Mouse (Mus musculus) cerebellum, adult 9-11 months (tissue): ENCODE results near the gene Ifna4.
A peak's percentile ranks its signal among the peaks of the same experiment; 100 is the strongest.
"Not testable (repeated sequence)": the region's sequence is repeated elsewhere in the genome, so short reads cannot be mapped to it uniquely, and the experiment has no call there.

Experiments used
- DNase-seq: peaks from one replicate; pipeline ENCODE4 v3.0.0; 2022

The Ifna4 gene

DNA sequence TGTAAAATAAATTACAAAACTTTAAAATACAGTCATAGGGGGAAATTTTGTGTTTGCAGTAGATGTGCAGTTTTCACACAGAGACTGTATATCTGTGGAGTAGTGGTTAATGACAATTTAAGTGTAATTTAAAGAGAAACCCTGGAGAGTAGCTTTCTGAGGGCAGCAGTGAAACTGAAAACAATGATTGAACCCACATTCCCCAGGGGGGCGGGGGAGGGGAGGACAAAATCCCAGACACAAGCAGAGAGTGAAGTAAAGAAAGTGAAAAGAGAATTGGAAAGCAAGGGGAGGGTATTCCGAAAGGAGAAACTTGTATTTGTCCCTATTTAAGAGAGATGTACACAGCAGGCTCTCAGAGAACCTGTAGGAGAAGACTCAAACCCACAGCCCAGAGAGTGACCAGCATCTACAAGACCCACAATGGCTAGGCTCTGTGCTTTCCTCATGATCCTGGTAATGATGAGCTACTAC is at the start of gene Ifna4:
Ifna4 (plus strand) TSS at position 424 of the 474 bp plus-strand sequence.
- no peak for DNase-seq

DNA sequence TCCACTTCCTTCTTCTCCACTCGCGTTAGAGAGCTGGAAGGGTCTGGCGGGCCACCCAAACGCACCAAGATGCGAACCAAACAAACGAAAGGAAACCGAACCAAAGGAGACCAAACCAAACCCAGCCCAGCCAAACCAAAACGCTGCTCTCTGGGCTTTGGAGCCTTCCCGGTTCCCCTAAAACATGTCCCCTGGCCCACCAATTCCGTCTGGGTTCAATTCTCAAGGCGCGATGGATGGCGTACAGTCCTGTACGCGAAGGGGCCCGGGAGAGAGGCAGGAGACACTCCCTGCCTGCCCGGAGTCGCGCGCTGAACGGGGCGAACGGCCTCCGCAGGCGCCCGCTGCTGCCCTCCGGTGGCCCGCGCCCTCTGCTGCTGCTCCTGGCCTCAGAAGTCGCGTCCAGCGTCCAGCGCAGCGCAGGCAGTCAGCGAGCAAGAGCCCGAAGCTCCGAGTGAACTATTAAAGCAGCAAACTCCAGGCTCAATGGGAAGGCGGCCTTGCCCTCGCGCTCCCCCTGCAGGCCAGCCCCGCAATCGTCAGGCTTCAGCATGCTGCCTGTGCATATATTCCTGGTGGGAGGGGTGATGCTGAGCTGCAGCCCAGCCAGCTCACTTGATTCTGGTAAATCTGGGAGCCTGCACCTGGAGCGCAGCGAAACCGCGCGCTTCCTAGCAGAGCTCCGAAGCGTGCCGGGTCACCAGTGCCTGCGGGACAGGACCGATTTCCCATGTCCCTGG is 47.6 kb upstream of the Ifna4 start, which contains the start of gene Gm13275:
Gm13275 (plus strand) TSS at position 552 of the 740 bp plus-strand sequence.
- DNase-seq, result peak; percentile 82

DNA sequence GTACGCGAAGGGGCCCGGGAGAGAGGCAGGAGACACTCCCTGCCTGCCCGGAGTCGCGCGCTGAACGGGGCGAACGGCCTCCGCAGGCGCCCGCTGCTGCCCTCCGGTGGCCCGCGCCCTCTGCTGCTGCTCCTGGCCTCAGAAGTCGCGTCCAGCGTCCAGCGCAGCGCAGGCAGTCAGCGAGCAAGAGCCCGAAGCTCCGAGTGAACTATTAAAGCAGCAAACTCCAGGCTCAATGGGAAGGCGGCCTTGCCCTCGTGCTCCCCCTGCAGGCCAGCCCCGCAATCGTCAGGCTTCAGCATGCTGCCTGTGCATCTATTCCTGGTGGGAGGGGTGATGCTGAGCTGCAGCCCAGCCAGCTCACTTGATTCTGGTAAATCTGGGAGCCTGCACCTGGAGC is 44.6 kb upstream of the Ifna4 start, which contains the start of gene Gm13279:
Gm13279 (plus strand) TSS at position 301 of the 400 bp plus-strand sequence.
- not testable (repeated sequence) for DNase-seq

DNA sequence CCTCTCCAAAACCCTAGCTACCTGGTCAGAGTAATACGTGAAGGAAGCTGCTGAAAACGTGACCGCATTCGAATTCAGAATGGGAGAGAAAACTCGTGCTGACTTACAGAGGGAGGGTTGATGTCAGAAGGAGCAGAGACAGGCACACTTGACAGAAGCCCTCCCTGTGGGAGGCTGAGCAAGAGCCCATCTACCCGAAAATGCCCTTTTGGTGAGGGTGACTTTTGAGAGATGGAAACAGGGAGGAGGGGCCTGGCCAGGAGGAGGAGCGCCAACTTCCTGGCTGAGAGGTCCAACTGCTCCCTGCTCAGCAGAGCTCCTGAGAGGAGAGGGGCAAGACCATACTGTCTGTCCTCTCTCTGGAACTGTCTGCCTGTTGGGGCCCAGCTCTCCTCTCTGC is 42.3 kb upstream of the Ifna4 start, which contains the start of gene Gm13285:
Gm13285 (plus strand) TSS at position 301 of the 400 bp plus-strand sequence.
- not testable (repeated sequence) for DNase-seq

DNA sequence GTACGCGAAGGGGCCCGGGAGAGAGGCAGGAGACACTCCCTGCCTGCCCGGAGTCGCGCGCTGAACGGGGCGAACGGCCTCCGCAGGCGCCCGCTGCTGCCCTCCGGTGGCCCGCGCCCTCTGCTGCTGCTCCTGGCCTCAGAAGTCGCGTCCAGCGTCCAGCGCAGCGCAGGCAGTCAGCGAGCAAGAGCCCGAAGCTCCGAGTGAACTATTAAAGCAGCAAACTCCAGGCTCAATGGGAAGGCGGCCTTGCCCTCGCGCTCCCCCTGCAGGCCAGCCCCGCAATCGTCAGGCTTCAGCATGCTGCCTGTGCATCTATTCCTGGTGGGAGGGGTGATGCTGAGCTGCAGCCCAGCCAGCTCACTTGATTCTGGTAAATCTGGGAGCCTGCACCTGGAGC is 38.7 kb upstream of the Ifna4 start, which contains the start of gene Gm13287:
Gm13287 (plus strand) TSS at position 301 of the 400 bp plus-strand sequence.
- not testable (repeated sequence) for DNase-seq

DNA sequence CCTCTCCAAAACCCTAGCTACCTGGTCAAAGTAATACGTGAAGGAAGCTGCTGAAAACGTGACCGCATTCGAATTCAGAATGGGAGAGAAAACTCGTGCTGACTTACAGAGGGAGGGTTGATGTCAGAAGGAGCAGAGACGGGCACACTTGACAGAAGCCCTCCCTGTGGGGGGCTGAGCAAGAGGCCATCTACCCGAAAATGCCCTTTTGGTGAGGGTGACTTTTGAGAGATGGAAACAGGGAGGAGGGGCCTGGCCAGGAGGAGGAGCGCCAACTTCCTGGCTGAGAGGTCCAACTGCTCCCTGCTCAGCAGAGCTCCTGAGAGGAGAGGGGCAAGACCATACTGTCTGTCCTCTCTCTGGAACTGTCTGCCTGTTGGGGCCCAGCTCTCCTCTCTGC is 36.4 kb upstream of the Ifna4 start, which contains the start of gene Gm13288:
Gm13288 (plus strand) TSS at position 301 of the 400 bp plus-strand sequence.
- not testable (repeated sequence) for DNase-seq

DNA sequence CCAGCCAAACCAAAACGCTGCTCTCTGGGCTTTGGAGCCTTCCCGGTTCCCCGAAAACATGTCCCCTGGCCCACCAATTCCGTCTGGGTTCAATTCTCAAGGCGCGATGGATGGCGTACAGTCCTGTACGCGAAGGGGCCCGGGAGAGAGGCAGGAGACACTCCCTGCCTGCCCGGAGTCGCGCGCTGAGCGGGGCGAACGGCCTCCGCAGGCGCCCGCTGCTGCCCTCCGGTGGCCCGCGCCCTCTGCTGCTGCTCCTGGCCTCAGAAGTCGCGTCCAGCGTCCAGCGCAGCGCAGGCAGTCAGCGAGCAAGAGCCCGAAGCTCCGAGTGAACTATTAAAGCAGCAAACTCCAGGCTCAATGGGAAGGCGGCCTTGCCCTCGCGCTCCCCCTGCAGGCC is 35.9 kb upstream of the Ifna4 start:
- DNase-seq, result peak; percentile 44

DNA sequence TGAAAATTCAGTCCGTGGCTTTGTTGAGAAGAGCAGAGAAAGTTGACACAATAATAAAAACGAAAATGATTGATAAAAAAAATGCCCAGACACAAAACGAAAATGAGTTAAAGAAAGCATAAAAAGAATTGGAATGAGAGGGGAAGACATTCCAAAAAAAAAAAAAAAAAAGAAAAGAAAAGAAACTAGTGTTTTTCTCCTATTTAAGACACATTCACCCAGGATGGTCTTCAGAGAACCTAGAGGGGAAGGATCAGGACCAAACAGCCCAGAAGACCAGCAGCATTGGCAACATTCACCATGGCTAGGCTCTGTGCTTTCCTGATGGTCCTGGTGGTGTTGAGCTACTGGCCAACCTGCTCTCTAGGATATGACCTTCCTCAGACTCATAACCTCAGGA is 25.7 kb upstream of the Ifna4 start, which contains the start of gene Ifna7:
Ifna7 (plus strand) TSS at position 301 of the 400 bp plus-strand sequence.
- no peak for DNase-seq

DNA sequence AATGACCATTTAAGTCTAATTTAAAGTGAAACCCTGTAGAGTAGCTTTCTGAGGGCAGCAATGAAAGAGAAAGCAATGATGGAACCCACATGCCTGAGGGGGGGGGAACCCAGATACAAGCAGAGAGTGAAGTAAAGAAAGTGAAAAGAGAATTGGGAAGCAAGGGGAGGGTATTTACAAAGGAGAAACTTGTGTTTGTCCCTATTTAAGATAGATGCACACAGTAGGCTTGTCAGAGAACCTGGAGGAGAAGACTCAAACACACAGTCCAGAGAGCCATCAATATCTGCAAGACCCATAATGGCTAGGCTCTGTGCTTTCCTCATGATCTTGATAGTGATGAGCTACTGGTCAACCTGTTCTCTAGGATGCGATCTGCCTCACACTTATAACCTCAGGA is 22.0 kb upstream of the Ifna4 start, which contains the start of gene Ifna11:
Ifna11 (plus strand) TSS at position 301 of the 400 bp plus-strand sequence.
- no peak for DNase-seq

DNA sequence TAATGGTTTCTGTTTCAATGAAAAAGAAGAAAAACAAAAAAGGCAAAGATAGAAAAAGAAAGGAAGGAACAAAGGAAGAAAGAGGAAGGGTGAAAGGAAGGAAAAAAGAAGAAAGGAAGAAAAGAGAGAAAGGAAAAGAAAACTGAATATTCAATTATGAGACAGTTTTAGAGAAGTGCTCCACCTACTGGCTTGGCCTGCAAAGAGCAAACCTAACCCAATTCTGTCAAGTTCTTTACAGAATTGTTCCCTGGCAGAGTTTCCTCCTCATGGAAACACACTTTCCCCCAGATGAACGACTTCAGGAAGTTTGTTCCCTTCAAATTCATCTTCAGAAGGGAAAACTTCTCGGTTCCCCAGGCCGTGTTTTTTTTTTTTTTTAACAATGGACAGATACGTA is 18.7 kb upstream of the Ifna4 start:
- DNase-seq, result no peak

DNA sequence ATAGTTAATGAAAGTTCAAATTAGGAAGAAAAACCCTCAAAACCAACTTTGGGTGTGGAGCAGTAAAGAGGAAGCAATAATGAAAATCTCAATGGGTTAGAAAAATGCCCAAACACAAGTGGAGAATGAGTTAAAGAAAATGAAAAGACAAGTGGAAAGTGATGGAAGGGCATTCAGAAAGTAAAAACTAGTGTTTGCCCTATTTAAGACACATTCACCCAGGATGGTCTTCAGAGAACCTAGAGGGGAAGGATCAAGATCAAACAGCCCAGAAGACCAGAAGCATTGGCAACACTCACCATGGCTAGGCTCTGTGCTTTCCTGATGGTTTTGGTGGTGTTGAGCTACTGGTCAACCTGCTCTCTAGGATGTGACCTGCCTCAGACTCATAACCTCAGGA is 14.5 kb upstream of the Ifna4 start, which contains the start of gene Ifna6:
Ifna6 (plus strand) TSS at position 301 of the 400 bp plus-strand sequence.
- not testable (repeated sequence) for DNase-seq

DNA sequence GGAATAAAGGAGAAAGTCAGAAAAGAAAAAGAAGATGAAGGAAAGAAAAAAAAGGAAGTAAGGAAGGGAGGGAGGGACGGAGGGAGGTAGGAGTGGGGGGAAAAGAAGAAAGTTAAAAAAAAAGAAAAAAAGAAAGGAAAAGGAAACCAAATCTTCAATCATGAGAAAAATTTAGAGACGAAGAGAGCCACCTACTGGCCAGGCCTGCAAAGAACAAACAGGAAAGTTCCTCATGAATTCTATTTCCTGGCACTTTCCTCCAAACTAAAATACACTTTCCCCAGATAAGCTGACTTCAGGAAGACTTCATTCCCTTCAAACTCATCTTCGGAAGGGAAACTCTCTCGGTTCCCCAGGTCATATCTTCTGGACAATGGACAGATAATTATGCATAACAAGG is 11.1 kb upstream of the Ifna4 start:
- no peak for DNase-seq

DNA sequence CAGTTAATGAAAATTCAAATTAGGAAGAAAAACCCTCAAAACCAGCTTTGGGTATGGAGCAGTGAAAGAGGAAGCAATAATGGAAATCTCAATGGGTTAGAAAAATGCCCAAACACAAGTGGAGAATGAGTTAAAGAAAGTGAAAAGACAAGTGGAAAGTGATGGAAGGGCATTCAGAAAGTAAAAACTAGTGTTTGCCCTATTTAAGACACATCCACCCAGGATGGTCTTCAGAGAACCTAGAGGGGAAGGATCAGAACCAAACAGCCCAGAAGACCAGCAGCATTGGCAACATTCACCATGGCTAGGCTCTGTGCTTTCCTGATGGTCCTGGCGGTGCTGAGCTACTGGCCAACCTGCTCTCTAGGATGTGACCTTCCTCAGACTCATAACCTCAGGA is 6.4 kb upstream of the Ifna4 start, which contains the start of gene Ifna5:
Ifna5 (plus strand) TSS at position 301 of the 400 bp plus-strand sequence.
- not testable (repeated sequence) for DNase-seq

DNA sequence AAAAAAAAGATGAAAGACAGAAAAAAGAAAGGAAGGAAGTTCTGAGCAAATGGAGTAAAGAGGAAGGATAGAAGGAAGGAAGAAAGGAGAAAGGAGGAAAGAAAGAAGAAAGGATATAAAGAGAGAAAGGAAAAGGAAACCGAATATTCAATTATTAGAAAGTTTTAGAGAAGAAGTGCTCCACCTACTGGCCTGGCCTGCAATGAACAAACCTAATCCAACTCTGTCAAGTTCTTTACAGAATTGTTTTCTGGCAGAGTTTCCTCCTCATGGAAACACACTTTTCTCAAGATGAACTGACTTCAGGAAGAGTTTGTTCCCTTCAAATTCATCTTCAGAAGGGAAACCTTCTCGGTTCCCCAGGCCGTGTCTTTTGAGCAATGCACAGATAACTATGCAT is 2.8 kb upstream of the Ifna4 start:
- DNase-seq, result no peak

DNA sequence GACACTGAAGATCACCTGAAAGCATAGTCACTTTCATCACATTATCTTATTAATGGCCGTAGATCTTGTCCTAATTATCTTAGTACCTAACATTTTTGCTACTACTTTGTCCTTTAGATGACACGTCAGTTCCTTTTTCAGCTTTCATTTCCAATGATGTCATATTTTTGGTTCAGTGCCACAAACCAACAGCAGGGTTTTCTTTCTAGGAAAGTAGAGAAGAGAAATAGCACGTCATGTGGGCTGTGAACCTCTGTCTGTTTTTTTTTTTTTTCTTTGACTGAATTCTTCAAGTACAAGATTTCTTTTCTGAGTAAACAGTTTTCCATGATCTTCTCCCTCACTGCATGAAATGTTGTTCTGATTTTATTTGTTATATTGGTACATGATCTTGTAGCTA is 1.6 kb upstream of the Ifna4 start:
- no peak for DNase-seq

DNA sequence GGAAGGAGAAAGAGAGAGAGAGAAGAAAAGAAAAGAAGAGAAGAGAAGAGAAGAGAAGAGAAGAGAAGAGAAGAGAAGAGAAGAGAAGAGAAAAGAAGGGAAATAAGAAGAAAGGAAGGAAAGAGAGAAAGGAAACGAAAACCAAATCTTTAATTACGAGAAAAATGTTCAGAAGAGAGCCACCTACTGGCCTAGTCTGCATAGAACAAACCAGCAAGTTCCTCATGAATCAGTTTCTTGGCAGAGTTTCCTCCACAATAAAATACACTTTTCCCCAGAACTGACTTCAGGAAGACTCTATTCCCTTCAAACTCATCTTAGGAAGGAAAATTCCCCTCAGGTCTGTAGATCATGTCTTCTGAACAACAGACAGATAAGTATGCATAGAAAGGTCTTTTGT is 3.7 kb downstream of the Ifna4 start:
- no peak for DNase-seq

DNA sequence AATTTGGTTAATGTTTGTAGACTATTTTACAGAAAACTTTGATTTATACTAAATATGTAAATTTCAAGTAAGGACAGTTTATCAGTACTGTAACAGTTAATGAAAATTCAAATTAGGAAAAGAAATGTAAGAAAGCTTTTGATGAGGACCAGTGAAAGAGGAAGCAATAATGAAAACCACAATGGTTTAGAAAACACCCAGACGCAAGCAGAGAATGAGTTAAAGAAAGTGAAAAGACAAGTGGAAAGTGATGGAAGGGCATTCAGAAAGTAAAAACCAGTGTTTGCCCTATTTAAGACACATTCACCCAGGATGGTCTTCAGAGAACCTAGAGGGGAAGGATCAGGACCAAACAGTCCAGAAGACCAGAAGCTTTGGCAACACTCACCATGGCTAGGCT is 8.0 kb downstream of the Ifna4 start, which contains the start of gene Ifna1:
Ifna1 (plus strand) TSS at position 390 of the 400 bp plus-strand sequence.
- no peak for DNase-seq

DNA sequence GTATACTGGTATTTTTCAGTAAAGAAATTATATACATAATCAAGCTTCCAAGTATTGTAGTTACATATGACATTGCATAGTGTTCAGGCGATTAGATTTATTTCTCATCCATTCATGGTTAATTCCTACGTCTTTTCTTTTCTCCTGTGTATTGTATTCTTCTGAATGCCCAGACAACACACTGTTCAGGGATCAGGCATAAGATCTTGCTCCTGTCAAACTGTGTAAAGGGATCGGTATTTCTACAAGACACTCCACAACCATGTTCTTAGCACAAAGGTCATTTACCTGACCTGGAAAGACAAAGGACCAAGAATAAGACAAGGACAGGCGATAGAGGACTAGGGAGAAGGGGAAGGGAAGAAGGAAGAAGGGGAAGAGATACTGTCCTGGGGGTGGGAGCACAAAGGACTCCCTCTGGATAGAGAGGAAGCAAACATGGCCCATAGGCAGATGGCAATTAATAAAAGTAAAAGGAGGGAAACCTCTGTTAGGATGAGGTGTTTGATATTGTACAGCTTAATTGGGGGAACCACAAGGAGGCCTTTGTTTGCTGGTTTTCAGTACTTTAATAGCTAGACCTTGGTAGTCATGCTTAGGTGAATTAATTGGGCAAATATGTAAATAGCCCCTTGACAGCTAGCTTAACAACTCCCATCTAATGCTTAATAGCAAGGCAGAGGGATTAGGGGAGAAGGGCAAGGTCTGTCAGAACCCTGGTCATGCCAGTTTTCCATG is 9.5 kb downstream of the Ifna4 start:
- DNase-seq, result no peak

DNA sequence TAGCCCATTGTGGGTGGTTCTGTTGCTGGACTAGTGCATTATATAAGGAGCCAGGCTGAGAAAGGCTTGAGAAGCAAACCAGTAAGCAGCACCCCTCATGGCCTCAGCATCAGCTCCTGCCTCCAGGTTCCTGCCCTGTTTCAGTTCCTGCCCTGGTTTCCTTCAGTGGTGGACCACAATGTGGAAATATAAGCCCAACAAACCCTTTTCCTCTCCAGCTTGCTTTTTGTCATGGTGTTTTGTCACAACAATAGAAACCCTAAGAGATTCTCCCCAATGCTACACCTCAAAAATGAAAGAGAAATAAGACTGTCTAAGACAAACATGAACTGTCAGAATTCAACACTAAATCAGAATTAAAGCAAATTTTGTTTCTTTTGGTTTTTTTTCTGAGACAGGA is 17.6 kb downstream of the Ifna4 start:
- DNase-seq, result no peak

DNA sequence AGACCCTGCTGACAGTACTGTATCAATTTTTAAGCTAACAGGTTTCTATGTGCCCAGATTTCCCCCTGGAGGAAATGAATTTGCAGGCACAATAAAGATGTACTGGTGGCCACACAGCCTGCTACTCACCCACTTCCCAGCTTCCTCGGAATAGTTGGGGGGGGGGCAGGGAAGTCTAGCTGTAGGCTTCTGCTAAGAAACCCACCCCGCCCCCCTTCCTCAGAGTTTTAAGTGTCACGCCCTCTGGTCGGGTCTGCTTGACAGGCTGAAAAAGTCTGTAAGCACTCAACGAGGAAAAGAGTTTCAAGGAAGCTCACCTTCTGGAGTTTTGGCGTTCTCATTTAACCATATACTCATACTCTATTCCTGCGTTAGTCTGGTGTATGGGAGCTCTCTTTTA is 21.6 kb downstream of the Ifna4 start:
- no peak for DNase-seq

DNA sequence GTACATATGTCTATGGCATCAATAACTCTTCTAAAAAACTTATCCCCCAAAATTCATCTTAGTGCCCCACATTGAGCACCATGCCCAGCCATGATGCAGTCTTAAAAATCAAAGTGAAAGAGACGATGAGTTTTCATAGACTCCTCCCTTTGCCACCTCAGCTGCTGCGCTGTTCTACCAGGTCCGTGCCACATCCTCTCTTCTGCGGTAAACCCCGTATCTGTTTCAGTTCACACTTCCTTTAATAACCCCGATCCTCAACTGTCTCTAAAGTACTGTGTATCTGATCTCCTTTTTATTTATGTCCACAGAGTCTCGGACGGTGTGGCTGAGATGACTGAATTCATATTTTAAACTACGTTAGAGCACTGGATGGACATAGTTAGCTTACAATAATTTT is 22.9 kb downstream of the Ifna4 start:
- DNase-seq, result no peak

DNA sequence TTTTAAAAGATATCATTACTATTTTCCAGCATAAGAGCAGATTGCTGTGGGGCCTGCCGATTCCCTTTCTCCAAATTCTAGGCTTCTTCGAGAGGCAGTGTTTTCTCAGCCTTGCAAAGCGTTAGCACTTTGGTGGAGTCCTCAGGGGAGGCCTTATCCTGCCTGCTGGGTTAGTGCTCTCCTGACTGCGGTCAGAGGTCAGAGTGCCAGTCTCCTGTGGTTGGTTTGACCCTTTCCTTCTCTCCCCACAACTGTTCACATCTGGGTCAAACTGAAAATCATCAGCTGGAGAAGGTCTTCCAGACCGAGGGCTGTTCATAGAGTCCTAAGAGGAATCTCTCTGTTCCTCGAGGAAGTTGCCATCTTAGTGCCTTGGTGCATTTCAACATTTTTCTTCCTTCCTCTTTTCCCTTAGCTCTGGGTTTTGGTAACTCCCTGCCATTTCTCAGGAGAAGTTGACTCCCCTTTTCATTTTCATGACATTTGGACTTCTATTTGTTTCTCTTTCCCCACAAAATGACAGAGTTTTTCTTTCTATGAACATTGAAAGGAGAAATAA is 23.4 kb downstream of the Ifna4 start:
- DNase-seq, result no peak
